Mouse (Mus musculus) left cerebral cortex, adult 11 months (tissue): Measurements from ENCODE around the gene Ints14.
"Not testable (repeated sequence)": the region's sequence is repeated elsewhere in the genome, so short reads cannot be mapped to it uniquely, and the experiment has no call there.

ENCODE experiments used
- DNase-seq: peaks from one replicate; pipeline ENCODE4 v3.0.0; 2022; ENCODE audit warnings: low spot score

The Ints14 gene

DNA sequence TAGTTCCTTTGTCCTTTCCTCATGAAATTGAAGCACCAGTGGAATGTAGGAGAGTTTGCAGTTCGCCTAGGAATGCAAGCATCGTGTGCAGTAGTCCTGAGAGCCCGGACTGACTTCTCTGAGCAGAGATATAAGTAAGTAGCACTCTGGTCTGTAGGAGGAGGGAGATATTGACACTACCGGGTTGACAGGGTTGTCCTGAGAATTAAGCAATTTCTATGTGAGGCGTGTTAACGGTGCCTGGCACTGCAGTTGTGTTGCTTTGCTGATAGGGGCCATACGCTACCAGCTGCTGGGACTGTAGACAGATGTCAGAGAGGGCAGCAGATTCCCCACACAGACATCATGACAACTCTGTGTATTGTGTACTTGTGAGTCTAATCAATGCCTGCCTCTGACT lies 7.5 kb upstream of the Ints14 start:
- no peak for DNase-seq

DNA sequence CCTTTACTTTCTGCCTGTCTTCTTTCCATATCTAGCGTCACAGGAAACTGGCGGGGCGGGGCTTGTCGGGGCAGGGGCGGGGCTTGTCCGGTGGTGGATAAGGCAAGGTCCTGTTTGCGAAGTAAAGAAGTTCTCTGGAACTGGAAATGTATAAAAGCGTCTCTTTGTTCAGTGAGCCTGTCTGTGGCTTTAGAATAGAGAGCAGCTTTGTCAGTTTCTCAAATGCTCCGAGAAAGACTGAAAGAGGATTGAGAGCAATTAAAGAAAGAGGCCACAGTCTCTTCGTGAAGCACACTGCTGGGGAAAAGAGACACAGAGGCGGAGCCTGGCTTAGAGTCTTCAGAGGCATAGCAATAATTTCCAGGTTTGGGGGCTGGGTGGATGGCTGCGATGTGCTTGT lies 4.4 kb upstream of the Ints14 start:
- no peak for DNase-seq

DNA sequence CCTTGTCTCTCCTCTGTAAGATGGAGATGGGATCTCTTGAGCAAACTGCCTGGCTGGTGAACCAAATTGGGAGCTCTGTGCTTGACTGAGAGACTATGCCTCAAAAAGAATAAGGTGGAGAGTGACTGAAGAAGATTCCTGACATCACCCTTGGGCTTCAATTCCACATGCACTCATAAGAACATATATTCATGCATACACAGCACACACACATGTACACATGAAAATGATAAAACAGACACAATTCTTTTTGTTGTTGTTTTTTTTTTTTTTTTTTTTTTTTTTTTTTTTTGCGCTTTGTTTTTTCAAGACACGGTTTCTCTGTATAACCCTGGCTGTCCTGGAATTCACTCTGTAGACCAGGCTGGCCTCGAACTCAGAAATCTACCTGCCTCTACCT lies 3.4 kb upstream of the Ints14 start:
- no peak for DNase-seq

DNA sequence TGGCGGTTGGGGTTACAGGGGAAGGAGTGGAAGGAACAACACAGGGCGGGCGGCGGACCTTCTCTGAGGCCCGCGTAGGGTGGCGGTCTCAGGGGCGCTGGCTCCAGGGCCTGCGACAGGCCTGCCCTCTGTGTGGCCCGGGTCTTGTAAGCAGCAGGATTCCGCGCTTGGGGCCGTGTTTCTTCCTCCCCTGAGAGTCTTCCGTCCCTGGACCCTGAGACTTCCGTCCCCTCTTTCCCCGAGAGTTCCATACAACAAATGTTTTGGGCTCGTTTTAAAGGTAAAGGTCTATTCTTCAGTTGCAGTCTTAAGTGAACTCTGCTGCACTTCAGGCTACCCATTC lies 244 bp downstream of the Ints14 start:
- no peak for DNase-seq

DNA sequence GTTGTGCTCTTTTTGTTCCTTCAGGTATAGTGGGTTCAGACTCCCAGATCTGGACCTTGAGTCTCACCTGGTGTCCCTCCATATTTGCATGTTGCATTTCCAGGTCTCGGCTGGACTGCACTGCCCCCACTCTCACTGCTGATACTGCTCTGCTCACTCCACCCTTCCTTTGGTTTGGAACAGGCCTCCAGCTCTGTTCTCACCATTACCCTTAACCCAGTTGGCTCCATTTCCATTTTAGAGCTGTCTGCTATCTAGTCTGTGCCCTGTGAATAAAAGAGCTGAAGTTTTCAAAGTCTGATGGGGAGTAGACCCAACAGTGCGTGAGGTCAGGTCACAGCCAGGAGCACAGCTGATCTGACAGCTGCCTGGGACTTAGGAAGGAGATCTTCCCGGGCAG lies 19.8 kb downstream of the Ints14 start:
- DNase-seq: no peak

DNA sequence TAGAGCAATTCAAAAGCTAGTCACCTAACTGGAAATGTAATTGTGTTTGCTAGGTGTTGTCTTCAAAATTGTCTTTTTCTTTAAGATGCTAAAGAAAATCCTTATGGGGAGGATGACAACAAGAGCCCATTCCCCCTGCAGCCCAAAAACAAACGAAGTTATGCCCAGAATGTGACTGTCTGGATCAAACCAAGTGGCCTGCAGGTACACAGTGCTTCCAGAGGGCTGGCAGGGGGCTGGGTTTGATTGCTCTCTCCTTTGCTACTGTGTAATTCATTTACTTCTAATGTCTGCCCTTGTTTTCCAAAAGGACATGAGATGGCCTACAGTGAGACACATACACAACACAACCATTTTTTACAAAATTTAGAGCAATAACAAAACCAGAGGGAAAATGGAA lies 21.2 kb downstream of the Ints14 start:
- DNase-seq: no peak

DNA sequence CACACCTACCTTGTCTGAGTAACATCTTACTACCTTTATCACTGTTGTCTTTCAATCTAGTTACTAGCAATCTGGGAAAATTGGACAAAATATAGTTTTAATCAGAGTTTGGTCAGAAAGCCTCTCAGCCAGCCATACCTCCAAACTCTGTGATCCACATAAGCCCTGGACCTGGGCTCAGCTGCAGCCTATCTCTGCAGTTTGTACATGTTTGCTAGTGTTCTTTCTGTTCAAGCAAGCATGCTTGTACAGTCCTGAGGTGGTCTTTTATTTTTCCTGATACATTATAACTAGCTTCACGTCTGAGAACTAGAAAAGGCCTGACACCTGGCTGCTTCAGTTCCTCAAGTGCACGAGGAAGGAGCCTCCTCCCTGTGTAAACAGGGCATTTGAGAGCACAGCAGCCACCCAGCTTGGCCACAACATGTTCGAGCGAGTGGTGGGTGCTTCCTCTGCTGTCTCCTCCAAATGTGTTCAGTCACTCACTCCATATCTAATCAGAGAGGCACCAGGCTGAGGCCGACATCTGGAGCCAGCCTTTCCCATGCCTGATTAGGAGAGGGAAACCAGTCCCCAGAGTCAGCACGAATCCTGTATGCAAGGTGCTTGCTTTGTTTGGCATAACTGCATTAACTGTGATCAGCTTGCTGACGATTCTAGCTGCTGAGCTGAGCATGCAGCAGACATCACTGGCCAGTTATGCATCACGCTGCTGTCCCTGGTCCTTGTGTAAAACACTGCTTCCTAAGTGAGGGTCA lies 24.5 kb downstream of the Ints14 start:
- DNase-seq: no peak

DNA sequence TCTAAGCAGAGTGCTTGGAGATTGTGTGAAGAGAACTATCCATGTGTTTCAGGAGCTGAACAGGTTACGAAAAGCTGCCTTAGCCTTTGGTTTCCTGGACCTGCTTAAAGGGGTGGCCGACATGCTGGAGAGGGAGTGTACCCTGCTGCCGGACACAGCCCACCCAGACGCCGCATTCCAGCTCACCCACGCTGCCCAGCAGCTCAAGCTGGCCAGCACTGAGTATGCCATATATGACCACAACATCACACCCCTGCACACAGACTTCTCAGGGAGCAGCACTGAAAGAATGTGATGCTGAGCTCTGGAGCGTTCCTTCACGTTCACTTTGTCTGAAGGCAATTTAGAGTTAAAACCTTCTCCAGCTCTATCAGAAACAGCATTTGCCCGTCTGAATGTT lies 25.1 kb downstream of the Ints14 start:
- no peak for DNase-seq

DNA sequence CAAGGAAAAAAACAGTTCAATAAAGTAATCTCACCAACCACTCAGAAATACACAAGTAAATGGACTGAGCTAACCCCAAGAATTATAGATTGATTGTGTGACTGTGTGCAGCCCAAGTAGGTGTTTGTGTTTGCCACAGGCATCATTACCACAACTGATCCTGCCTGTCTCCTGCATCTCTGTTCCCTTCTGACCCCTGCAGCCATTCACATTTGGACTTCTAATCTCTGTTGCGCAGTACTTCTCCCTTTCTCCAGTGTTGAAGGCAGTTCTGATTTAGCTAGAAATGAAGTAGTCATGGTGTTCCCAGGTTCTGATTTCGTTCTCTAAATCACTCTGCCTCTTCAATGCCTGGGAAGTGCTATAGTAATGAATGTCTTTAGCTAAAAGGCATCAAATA lies 26.9 kb downstream of the Ints14 start:
- DNase-seq: no peak

DNA sequence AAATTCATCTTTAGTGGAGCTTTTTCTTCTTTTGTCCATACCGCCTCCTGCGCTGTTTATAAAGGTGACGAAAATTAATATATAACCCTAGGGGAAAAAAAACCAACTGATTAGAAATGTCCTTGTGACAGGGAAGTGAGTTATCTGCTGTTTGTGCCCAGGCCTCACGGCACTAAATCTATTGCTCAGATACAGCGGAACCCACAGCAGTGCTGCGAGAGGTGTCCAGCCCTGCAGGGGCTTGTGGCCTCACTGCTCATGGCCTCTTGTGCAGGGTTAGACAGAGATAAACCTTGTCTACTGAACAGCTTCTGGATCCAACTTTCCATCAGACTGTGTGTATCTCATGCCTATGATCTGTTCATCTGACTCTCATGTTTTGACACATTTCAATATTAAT lies 27.7 kb downstream of the Ints14 start:
- DNase-seq: no peak

DNA sequence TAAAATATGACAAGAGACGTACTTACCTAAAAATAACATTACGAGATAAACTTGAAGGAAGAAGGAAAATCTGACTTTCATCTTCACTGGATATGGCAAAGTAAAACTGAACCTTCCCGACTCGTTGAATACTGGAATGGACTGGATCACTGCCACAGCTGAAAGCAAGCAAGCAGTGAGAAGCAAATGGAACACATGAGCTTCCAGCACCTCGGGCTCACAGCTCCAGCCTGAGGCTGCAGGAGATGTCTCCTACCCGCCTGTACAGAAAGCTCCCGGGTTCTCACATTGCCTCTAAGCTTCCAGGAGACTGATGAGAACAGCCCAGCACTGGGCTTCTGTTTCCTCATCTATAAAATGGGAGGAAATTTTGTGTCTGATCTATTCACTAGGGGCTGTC lies 29.6 kb downstream of the Ints14 start:
- no peak for DNase-seq

DNA sequence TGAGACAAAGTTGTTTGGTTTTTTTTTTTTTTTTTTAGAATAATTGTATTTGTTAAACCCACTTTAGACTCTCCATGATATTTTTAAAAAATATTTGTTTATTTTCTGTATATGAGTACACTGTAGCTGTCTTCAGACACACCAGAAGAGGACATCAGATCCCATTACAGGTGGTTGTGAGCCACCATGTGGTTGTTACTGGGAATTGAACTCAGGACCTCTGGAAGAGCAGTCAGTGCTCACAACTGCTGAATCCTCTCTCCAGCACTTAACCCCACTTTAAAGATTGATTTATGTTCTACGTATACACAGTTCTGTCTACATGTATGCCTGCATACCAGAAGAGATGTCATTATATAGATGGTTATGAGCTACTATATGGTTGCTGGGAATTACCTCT lies 34.8 kb downstream of the Ints14 start:
- DNase-seq: not testable (repeated sequence)

DNA sequence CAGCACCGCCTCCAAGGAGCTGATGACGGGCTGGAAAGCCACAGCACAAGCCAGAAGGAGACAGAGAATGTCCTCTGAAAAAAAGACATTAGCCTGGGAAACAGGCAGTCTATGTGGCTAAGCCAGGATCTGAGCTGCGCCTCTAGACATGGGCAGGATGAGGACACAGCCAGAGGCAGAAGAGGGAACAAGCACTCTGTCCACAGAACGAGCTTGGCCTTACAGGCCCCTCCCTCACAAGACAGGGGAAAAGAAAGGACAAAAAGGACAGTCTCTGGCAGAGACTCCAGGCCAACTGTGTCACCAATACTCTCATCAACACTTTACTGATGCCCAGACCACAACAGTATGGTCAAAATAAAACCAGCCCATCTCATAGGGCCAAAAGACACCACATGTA lies 40.8 kb downstream of the Ints14 start:
- DNase-seq: no peak

DNA sequence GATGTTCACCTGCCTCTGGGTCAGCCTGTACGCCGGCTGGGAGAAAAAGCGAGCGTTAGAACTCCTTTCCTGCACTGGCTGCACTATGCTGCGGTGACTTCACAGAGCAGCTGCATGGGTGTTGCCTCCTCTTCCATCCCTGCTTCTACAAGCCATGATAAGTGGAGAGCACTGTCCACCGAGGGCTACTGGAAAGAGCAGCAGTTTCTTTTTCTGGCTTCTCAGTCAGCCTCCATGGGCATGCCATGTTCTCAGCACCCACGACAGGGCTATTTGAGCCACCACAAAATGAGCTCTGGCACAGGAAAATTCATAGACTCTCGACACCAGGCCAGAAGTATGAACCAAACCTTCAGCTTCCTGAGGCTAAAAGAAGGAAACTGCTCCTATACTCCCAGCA lies 45.0 kb downstream of the Ints14 start:
- no peak for DNase-seq

DNA sequence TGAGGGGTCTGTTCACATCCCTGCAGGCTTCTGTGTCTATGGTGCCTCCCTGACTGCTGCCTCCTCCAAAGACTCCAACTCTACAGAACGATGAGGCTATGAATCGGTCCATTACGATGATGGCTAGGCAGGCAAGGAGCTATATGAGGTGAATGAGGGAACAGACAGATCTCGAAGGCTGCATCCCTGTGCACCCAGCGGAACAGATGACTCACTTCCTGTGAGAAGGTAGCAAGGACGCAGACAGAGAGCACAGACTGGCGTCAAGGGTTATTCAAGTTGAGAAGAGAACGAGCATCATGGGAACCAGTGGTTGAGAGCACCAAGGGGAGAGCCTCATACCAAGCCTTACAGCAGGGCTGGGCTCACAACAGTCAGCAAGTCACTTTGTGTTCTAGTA lies 49.9 kb downstream of the Ints14 start:
- no peak for DNase-seq

DNA sequence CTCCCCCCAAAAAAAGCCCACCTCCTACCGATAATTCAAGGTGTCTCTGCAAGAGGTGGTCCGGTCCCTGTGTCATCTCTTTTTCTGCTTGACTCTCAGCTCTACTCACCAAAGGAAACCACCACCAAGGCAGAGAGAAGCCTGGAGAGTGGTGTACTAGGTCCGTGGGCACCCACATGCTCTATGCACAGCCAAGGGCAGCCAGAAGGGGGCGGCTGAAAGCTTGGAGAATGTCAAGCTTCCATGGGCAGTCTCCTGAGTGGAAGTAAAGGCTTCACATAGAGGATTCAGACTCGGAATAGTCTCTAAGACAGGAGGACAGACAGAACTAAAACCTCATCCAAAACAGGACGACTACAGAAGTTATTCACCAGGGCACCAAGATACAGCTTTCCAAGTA lies 50.6 kb downstream of the Ints14 start:
- no peak for DNase-seq

DNA sequence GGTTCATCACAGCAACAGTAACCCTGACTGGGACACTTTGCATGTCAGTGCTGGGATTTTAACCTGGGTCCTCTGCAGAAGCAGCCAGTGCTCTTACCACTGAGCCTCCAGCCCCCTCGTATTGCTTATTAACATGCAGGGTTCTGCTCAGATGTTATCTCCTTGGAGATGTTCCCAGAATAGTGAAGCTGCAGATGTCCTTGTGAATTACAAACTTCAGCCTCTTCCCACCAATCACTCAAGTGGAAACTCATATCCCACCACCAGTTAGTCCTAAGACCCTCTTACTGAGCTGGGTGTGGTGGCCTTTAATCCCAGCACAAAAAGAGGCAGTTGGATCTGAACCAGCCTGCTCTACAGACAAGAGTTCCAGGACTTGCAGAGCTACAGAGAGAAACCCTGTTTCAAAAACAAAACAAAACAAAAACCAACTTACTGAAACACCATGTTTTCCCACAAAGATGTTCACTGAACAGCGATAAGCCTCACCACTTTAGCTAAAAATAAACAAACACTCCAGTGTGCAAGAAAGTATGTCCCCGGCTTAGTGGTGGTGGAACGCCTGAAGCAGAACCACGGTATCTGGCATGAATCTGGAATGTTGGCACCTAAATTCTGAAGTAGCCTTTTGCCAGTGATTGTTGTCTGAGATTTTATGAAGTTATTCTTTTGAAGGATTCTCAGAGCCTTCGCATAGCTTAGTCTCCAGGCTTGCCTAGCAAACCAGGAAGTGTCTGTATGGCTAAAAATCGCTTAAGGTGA lies 54.9 kb downstream of the Ints14 start:
- DNase-seq: no peak

DNA sequence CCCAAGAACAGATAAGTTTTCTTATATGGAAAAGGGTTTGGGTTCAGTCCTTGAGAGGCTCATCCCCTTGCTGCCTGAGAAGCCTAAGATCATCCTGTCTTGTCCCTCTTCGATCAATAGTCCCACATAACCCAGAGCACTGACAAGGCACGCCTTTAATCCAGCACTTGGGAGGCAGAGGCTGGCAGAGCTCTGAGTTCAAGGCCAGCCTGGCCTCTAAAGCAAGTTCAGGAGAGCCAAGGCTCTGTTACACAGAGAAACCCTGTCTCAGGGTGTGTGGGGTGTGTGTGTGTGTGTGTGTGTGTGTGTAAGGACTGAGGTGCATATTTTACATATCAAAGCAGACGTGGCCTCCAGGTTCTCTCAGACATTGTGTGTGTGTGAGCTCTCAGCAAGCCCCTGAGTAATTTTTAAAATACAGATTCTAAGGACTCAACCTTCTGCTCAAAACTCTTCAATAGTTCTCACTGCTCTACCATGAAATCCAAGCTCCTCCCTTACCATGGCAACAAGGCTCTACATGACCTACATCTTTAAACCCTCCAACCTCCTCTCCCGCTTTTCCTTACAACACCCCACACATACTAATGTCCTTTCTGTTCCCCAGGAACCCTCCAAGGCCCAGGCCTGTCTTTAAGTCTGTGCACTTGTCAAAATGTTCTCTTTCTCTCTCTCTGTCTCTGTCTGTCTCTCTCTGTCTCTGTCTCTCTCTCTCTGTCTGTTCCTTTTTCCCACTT lies 55.7 kb downstream of the Ints14 start:
- no peak for DNase-seq

DNA sequence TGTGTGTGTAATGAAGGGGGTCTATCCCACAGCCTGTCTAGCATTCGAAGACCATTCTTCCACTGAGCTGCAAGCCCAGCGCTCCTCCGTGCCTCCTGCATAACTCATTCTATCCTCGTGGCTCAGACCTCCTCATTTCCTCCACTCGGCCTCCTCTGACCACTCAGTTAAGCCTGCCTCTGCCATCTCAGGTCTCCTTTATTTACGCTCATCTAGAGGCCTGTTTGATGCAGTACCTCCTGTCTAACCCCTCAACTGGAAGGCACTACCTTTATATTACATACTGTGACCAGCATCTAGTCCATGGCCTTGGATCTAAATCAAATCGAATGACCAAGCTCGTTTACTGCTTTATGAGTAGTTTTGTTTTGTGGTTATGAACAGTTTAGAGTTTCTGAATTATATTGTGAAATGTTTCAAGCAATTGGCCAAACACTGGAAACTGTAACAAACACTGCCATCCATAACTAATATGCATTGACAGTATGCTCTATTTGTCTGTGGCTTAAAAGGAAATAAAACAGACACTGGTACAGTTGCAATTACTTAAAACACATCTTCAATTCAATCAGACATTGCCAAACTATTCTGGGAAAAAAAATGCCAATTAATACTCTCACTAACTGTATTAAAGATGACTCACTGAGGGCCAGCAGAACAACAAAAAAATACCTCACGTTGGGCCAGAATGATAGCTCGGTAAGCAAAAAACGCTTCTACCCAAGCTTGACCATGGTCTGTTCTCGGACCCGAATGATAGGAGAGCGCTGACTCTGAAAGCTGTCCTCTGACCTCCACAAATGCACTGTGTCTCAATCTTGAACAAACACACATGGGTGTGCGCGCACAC lies 56.5 kb downstream of the Ints14 start:
- no peak for DNase-seq

DNA sequence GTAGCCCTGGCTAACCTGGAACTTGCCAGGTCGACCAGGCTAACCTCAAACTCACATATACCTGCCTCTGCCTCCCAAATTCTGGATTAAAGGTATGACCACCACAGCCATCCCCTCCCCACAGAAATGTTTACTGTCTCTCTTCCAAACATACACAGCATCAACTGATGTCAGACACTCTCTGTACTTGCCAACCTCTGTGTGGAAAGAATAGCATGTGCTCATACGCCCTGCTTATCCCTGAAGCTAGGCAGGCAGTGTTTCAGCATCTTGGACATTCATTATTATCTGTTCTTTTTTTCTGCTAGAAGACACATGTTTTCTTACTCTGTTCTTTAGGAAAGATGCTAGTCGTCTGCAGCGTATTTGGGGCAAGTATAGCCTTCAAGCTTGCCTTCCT lies 57.2 kb downstream of the Ints14 start:
- DNase-seq: no peak

DNA sequence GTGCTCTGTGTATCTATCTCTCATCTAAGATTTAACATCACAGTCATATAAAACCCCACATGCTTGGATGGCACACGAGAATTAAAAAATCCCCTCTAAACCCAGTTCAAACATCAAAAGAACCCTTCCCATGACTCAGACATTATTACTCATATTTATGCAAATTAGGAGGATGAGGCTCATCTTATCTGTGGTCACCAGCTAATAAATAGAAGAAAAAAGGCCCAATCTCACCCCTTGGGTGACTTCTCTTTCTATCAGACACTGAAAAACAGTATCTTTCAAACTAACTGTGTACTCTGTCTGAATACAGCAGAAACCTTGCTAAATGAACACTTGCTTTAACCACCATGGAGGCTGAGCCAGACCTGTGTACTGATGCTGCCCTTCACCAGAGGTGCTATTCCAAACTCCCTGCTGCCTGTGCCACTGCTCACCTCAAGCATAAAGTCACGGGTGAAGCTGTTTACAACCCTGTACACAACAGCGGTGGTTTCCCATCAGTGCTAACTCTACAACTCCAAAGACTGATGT lies 58.0 kb downstream of the Ints14 start:
- no peak for DNase-seq

DNA sequence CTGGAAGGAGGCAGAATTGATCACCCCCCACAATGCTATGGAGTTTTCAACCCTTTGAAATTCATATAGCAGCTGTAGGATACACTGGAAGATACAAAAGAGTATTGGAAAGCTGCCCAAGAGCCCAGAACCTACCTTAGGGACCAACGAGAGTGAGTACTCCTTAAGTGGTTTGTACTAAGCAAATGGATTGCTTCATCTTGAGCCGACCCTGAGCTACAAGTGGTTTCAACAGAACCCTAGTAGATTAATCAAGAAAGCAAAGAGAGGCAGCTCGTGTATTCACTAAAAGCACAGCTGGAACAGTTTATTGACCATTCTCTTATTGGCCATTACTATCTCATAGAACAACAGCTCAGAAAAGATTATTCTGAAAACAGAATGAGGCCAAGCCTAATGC lies 58.4 kb downstream of the Ints14 start:
- DNase-seq: no peak
